ENCODE assay signal across 8 mouse cellular contexts in genomic region chr11:12025392-12025755, GRCm38 (mm10). TPM values are rescaled to one million over a fixed set of nuclear protein-coding genes. Genes with fewer than 3 reads are reported as not detected.
DNase-seq lines count a peak whose midpoint lies in the region; ATAC-seq and TF ChIP-seq lines count a peak whose summit lies in the region.

No protein-coding gene starts in this region.

- ATAC-seq in liver, embryonic 11.5 days (replicated peaks; ENCODE audit: low FRiP score) = peak; percentile 61
- peak; percentile 48; the same call in 1 of the 2 replicates for ATAC-seq in intestine, postnatal 0 days
- ATAC-seq in neural tube, embryonic 15.5 days (ENCODE audit: low FRiP score) = peak; percentile 74

- peaks cover 12% of the 10 kb centered on the region for H3K9me3 ChIP-seq in liver, embryonic 11.5 days (ENCODE audit: control insufficient read depth, low read length)
- peaks cover 7% of the 10 kb centered on the region; the same call in 1 of the 2 replicates for H3K9me3 ChIP-seq in intestine, postnatal 0 days (ENCODE audit: control insufficient read depth)
- H3K9me3 ChIP-seq in neural tube, embryonic 15.5 days (replicated peaks) = peaks cover 16% of the 10 kb centered on the region

- H3K27me3 ChIP-seq in liver, embryonic 11.5 days (replicated peaks; ENCODE audit: control insufficient read depth, insufficient read depth, low read length) = peaks cover 74% of the 10 kb centered on the region
- peaks cover 65% of the 10 kb centered on the region for H3K27me3 ChIP-seq in intestine, postnatal 0 days (replicated peaks; ENCODE audit: control insufficient read depth, insufficient read depth, low read length)
- H3K27me3 ChIP-seq in neural tube, embryonic 15.5 days (replicated peaks) = peaks cover 58% of the 10 kb centered on the region

- DNase-seq in adrenal gland, adult 2 months = peak; percentile 2
- no peak for DNase-seq in adrenal gland, postnatal 36 days
- no peak for DNase-seq in liver, embryonic 11.5 days (ENCODE audit: low spot score)
- DNase-seq in liver = no peak
- DNase-seq in gastrocnemius, adult 8-10 months (ENCODE audit: low spot score in 2 of 2) = no peak
- no peak for DNase-seq in embryo, embryonic 10 days (ENCODE audit: low spot score)

- no peak overlapping the region for H3K4me3 ChIP-seq in liver, embryonic 11.5 days (ENCODE audit: low read depth, low read length)
- no peak overlapping the region for H3K4me3 ChIP-seq in intestine, postnatal 0 days (ENCODE audit: low read depth, low read length)
- H3K4me3 ChIP-seq in neural tube, embryonic 15.5 days (replicated peaks) = peak overlapping the region; percentile 47

- peaks cover 37% of the 10 kb centered on the region for H3K36me3 ChIP-seq in liver, embryonic 11.5 days (ENCODE audit: control insufficient read depth, insufficient read depth, low read length)
- no peaks in the 10 kb centered on the region; the same call in 1 of the 2 replicates for H3K36me3 ChIP-seq in intestine, postnatal 0 days (ENCODE audit: control insufficient read depth, insufficient read depth)
- no peaks in the 10 kb centered on the region for H3K36me3 ChIP-seq in neural tube, embryonic 15.5 days

- H3K27ac ChIP-seq in liver, embryonic 11.5 days (ENCODE audit: low read depth, low read length) = no peak overlapping the region
- no peak overlapping the region for H3K27ac ChIP-seq in intestine, postnatal 0 days (ENCODE audit: low read depth, low read length)
- peak overlapping the region; percentile 88 for H3K27ac ChIP-seq in neural tube, embryonic 15.5 days (replicated peaks)

- WGBS in liver, embryonic 11.5 days = 62% methylated on average over 32 of the region's 32 CpGs
- WGBS in intestine, postnatal 0 days = 67% methylated on average over 32 of the region's 32 CpGs
- 46% methylated on average over 32 of the region's 32 CpGs for WGBS in neural tube, embryonic 15.5 days

- peaks cover 2% of the 10 kb centered on the region; the same call in 1 of the 2 replicates for H3K4me1 ChIP-seq in liver, embryonic 11.5 days (replicated peaks; ENCODE audit: control insufficient read depth, insufficient read depth, low read length)
- H3K4me1 ChIP-seq in intestine, postnatal 0 days (replicated peaks; ENCODE audit: control insufficient read depth, insufficient read depth, low read length) = no peaks in the 10 kb centered on the region
- H3K4me1 ChIP-seq in neural tube, embryonic 15.5 days = no peaks in the 10 kb centered on the region

- no peak for TF ChIP-seq CTCF in intestine, postnatal 0 days (IDR thresholded peaks at IDR 0.05; ENCODE audit: low read depth)

- no peak overlapping the region for H3K9ac ChIP-seq in liver, embryonic 11.5 days (ENCODE audit: low read depth, low read length)
- no peak overlapping the region for H3K9ac ChIP-seq in intestine, postnatal 0 days (ENCODE audit: low read depth, low read length)
- H3K9ac ChIP-seq in neural tube, embryonic 15.5 days (replicated peaks) = no peak overlapping the region

- H3K4me2 ChIP-seq in liver, embryonic 11.5 days = no peak overlapping the region
- H3K4me2 ChIP-seq in intestine, postnatal 0 days (replicated peaks; ENCODE audit: low read depth) = peak overlapping the region; percentile 56; the same call in 1 of the 2 replicates
- H3K4me2 ChIP-seq in neural tube, embryonic 15.5 days = peak overlapping the region; percentile 61

RNA-seq across cellular contexts. Expression of gene Grb10, which starts 13.1 kb away (rescaled TPM):
- 10 to 100 TPM; 81.2 to 87.0 TPM for total RNA-seq in adrenal gland, adult 2 months (2021)
- polyA plus RNA-seq in adrenal gland, adult 2 months (2012; rRNA removed) = 32.5 and 44.2 TPM in 2 replicates
- 100 to 1,000 TPM in 1 of 2 experiments, 10 to 100 TPM in 1; 87.0 to 105 TPM for total RNA-seq in adrenal gland, postnatal 36 days (2021)
- polyA plus RNA-seq in liver, embryonic 11.5 days (2014; fragmentation: Nextera tagmentation; extraction: Ambion mirVana) = 172 and 195 TPM in 2 replicates
- polyA plus RNA-seq in intestine, postnatal 0 days (2015; fragmentation: Nextera tagmentation; extraction: Ambion mirVana) = 45.9 and 49.8 TPM in 2 replicates
- 84.1 and 120 TPM in 2 replicates for polyA plus RNA-seq in neural tube, embryonic 15.5 days (2015; fragmentation: Nextera tagmentation; extraction: Ambion mirVana)
- total RNA-seq in gastrocnemius, adult 8-10 months (2022) = 10 to 100 TPM; 17.0 to 28.7 (median 26.4) TPM
